Mouse (Mus musculus): Measurements from ENCODE around the gene Thbs2.

Gene Thbs2

DNA sequence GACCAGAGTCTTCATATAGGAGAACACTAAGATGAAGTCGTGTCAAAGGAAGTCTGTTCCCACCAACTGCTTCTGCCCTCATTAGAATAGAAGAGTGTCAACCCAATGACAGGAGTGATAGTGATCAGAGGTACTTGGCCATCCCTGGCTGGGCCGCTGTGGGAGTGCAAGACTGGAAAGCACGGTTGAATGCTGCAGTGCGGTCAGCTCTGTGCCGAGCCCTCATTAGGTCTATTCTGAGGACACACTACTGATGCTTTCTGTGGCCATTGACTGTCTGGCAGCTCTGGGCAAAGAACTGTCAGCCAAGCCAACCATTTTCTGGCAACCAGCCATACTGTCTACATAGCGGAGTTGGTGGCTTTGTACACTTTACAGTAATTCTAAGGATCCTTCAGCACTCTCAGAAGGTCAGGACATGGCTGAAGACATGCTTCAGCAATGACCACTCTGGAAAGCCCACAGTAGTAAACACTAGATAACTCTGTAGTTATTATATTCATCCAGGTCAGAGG lies 2.3 kb upstream of the Thbs2 start:
- DNase-seq = no peak

GRCm38 (mm10) chr17:14693048-14693993 lies 714 bp downstream of the Thbs2 start:
- no peak for DNase-seq

GRCm38 (mm10) chr17:14691901-14692300 lies 2.1 kb downstream of the Thbs2 start:
- DNase-seq = no peak

- no peak for DNase-seq
Measured at GRCm38 (mm10) chr17:14691197-14691596, 2.8 kb downstream of the Thbs2 start.

- DNase-seq = no peak
Measured at GRCm38 (mm10) chr17:14682836-14683235, 11.2 kb downstream of the Thbs2 start.

GRCm38 (mm10) chr17:14681047-14681446 lies 13.0 kb downstream of the Thbs2 start:
- no peak for DNase-seq

DNA sequence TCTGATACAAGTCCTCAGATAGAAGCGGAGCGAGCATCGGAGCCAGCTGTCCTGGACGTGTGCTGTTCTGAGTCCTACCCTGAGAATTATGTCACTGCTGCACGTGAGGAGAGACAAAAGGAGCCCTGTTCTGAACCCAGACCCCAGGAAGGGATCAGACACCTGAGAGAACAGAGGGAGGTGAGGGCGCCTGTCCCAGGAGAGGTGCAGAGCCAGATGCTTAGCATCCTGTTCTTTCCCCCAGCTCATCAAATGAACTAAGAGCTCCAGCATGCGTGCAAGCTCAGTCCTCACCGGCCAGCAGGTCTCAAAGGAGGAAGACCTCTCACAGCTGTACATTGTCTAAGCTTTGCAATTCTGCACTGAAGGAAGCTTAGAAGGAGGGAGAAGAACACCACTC lies 16.8 kb downstream of the Thbs2 start:
- DNase-seq = no peak

DNA sequence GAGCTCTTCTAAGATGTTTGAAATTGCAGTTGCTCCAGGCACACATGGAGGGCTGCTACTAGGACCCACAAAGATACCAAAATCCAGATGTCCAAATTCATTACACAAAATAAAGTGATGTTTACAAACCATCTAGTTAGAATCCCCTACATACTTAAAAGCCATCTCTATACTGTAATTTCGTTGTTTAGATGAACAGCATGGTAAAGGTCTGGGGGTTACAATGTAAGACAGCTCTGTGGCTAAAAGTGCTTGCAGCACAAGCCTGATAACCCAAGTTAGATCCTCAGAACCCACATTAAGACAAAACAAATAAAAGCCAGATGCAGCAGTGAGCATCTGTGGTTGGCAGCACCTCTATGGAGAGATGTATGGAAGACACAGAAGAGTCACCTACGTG lies 18.5 kb downstream of the Thbs2 start:
- no peak for DNase-seq

DNA sequence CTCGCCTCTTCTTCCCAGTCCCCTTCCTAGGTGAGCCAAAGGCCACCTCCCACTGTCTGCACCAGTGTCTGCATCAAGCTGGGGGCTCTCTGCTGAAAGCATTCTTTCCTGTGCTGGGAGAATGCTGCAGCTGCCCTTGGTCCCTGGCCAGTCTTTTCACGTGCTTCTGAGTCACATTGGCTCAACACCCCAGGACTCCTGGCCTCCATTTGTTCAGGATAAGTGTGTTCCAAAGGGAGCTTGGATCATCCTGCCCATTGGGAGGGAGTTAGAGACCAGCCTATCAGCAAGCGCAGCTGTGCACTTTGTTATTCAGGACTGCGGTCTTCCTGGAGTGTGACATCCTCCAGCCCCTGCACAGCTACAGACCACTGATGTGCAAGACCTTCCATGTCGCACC lies 21.6 kb downstream of the Thbs2 start:
- peak; percentile 9 to 11 for DNase-seq

DNA sequence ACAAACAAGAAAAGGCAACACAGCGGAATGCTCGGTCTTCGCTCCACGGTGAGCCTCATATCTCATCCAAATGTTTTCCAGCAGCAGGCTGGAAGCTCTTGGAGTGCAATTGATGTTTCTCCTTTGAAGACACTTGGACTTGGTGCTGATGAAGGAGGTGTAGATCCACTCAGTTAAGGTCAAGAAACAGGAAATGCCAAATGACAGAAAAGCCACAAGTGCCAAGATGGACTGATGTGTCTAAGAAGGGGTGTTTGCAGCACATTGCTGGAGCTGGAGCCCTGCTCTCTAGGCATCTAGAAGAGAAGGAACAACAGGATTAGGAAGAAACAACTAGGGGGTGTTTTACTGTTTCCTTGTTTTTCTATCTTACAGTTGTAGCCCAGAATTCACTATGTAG lies 26.8 kb downstream of the Thbs2 start:
- DNase-seq = no peak

DNA sequence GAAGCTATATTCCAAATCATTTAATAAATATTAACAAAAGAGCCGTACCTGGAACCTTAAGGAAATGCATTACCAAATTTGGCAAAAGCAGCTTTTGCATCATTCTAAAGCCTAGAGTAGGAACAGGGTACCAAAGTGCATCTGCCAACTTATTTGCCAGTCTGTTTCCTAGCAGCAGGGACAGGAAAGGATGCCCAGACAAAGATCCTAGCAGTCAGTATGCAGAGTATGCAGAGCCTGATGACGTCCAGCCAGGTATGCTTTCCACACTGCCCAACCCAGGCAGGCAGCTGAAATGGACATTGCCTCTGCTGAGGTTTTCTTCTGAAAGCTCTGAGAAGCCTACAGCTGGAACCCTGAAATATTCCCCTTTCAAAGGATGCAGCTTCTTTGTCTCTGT lies 27.6 kb downstream of the Thbs2 start:
- no peak for DNase-seq

- no peak for DNase-seq
Measured at GRCm38 (mm10) chr17:14663366-14663765, 30.7 kb downstream of the Thbs2 start.

- no peak for DNase-seq
Measured at GRCm38 (mm10) chr17:14662409-14662808, 31.6 kb downstream of the Thbs2 start.

DNA sequence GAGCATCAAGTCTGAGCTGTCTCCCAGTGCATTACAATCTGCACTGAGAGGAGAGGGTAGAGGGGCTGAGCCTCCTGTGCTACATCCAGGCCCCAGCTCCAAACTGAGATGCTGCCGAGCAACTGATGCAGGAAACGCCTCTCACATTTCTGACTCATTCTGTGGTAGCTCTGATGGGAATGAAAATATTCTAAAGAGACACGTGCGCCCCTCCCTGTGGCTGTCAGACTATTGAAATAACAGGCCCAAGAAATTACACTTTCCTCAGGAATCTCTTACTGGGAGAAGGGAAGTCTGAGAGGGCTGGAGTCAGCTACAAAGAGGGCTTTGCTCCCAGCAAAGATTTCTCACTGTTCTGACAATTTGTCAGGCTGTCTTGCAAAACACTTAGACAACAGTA lies 34.3 kb downstream of the Thbs2 start:
- no peak for DNase-seq

DNA sequence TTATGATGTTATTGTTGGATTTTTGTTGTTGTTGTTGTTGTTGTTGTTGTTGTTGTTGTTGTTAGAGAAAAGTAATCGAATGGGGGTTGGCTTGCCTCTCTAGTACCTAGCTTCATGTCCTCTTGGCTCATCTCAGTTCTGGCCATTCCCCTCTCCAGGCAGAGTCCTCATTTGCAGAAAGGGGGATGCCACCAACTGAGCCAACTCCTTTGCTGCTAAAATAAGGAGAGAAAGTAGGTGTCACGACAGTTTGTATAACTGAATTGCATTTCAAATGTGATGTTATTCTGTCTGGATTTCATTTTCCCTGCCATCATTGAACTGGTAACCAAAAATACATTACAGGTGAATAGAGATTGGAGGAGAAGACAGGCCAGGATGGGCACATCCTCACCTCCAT lies 35.9 kb downstream of the Thbs2 start:
- DNase-seq = no peak

DNA sequence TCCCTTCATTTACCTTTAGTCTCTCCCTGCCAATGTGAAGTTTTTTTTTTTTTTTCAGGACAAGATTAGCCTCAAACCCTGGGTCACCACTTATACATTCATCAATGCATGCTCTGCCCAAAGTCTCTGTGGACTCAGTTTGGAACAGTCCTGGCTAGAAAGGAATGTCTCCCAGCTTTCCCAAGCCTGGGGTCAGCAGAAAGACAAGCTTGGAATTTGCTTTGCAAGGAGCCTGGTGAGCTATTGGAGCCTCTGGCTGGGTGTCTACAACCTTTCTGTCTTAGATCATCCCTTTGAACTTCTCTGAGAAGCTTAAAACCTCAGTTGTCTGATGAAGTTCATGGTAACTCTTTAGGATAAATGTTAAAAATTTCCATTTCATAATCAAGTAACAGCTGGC lies 36.9 kb downstream of the Thbs2 start:
- no peak for DNase-seq

- no peak for DNase-seq
Measured at GRCm38 (mm10) chr17:14654981-14655380, 39.1 kb downstream of the Thbs2 start.

GRCm38 (mm10) chr17:14652013-14652412 lies 42.0 kb downstream of the Thbs2 start:
- DNase-seq = no peak

GRCm38 (mm10) chr17:14647996-14648640 lies 45.9 kb downstream of the Thbs2 start:
- no peak for DNase-seq

DNA sequence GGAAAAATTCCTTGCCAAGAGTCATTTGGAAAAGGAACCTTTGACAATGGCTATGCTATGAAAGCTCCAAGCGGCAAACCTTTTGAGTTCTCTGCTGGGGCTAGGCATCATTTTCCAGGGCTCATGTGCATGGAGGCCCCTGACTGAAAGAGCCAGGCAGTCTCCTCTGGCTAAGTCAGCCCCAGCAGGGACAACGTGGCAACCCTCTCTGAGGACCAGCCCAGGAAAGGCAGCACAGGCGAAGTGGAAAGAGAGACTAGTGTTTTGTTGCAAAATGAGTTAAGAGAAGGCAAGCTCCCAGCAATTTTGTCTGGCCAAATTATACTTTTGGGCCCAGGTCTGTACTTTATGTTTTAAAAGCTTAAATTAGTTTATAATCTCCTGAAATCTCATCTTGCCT lies 50.0 kb downstream of the Thbs2 start:
- no peak for DNase-seq

GRCm38 (mm10) chr17:14640351-14641115 lies 53.5 kb downstream of the Thbs2 start:
- peak; percentile 43 to 68 for DNase-seq

DNA sequence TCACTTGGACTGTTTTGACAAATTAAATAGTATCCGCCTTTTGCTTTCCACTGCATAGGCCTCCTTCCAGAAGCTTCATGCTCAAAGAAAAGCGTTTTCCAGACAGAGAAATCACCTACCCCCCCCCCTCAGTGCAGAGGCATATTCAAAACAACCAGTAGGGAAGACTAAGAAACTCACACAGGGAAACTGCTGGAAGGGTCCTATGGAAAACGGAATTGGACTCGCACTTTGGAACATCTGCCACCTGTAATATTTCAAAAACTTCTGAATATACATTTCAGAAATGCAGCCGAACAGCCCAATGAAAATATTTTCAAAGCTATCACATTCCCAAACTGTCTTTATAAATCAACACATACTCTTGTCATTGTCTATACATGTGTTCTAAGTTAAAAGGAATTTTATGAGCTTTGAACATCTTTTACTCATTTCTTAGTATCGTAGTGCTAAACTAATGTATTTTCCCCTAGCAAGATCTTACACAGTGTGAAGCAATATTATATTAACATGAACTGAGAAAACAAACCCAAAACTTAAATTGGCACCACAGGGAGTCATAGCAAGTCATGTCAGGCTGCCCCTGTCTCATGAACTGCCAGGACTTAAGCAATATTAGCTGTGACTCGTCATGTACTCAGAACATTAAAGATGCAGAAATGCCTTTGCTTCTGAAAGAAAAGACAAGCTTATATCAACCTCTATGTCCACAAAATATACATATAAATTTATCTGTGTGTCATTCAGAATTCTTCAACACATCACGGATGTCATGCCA lies 58.3 kb downstream of the Thbs2 start:
- no peak for DNase-seq
